Mouse (Mus musculus): ENCODE measurements around the gene Fads3. TPM values are rescaled to one million over a fixed set of nuclear protein-coding genes. Genes with fewer than 3 reads are reported as not detected.

Fads3 gene
- polyA plus RNA-seq, 1 experiment: 3.1 TPM

GRCm38 (mm10) chr19:10018527-10018818 lies 22.9 kb upstream of the Fads3 start:
- Histone ChIP-seq H3K27me3 (ENCODE audit: control insufficient read depth, insufficient read depth, low read length, poor library complexity, severe bottlenecking) (no peaks in the 10 kb centered on the region), H3K9ac (ENCODE audit: low read depth, poor library complexity, severe bottlenecking) (no peak overlapping the region), H3K4me1 (ENCODE audit: control insufficient read depth, insufficient read depth, low read length) (peaks cover 7% of the 10 kb centered on the region), H3K4me3 (ENCODE audit: low read depth, low read length) (peak overlapping the region; percentile 60), H3K9me3 (replicated peaks; ENCODE audit: control insufficient read depth, insufficient read depth, low read length, poor library complexity, severe bottlenecking) (no peaks in the 10 kb centered on the region), H3K27ac (ENCODE audit: insufficient read depth, low read length) (no peak overlapping the region), H3K36me3 (ENCODE audit: control insufficient read depth, insufficient read depth, low read length, poor library complexity, severe bottlenecking) (no peaks in the 10 kb centered on the region)
- TF ChIP-seq CTCF (IDR thresholded peaks at IDR 0.05; ENCODE audit: low read depth, low read length) (no peak), EP300 (IDR thresholded peaks at IDR 0.05; ENCODE audit: insufficient read depth, low read depth, low read length) (no peak), POLR2A (IDR thresholded peaks at IDR 0.05; ENCODE audit: insufficient read depth, low read length) (no peak)

DNA sequence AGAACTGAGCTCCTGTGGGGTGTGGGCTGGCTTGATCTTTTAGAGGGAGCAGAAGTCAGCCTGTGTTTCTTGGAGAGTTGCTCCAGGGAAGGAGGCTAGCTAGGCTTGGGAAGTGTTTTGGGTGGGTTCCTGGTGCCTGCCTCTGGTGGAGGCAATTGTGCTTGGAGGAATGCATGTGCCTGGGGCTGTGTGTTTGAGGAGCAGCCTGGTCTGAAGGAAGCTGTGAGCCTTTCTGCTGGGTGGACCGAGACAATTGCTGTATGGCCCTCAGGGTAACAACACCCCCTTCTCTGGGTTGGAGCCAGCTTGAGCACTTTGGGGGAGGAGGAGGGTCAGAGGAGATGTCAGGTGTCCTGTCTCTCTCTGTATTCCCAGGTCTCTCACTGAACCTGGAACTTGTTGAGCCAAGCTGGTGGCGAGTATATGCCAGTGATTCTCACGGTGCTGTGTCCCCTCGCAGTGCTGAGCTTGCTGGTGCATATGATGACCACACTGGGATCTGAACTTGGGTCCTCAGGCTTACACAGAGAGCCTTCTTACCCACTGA lies 22.1 kb upstream of the Fads3 start:
- peak; percentile 73; the same call in 1 of the 2 replicates for TF ChIP-seq EP300 (IDR thresholded peaks at IDR 0.05; ENCODE audit: insufficient read depth, low read depth, low read length)
- no peak for TF ChIP-seq POLR2A (IDR thresholded peaks at IDR 0.05; ENCODE audit: insufficient read depth, low read length)
- no peak for TF ChIP-seq CTCF (IDR thresholded peaks at IDR 0.05; ENCODE audit: low read depth, low read length)
- no peaks in the 10 kb centered on the region for H3K36me3 ChIP-seq (ENCODE audit: control insufficient read depth, insufficient read depth, low read length, poor library complexity, severe bottlenecking)
- no peak overlapping the region for H3K9ac ChIP-seq (ENCODE audit: low read depth, poor library complexity, severe bottlenecking)
- H3K27me3 ChIP-seq (ENCODE audit: control insufficient read depth, insufficient read depth, low read length, poor library complexity, severe bottlenecking): no peaks in the 10 kb centered on the region
- H3K9me3 ChIP-seq (replicated peaks; ENCODE audit: control insufficient read depth, insufficient read depth, low read length, poor library complexity, severe bottlenecking): no peaks in the 10 kb centered on the region
- H3K27ac ChIP-seq (ENCODE audit: insufficient read depth, low read length): no peak overlapping the region
- H3K4me1 ChIP-seq (ENCODE audit: control insufficient read depth, insufficient read depth, low read length): peaks cover 7% of the 10 kb centered on the region
- peak overlapping the region; percentile 60 for H3K4me3 ChIP-seq (ENCODE audit: low read depth, low read length)

DNA sequence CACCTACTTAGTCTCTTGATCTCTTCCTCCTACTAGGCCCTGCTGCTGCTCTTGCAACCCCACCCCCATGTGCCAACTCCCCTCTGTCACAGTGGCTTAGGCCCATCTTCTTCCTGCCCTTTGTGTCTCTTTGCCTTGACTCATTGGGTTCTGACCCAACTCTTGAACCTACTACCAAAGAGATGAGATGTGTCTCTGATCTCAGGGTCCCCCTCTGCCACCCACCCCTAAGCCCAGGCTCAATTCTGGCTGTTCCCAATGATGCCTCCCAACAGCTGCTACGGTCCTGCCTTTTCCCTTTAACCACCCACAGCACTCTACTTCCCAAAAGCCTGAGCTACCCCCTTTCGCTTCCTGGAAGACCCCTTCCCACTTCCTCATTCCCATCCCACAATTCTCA lies 19.4 kb upstream of the Fads3 start:
- H3K9ac ChIP-seq (ENCODE audit: low read depth, poor library complexity, severe bottlenecking): no peak overlapping the region
- TF ChIP-seq EP300 (IDR thresholded peaks at IDR 0.05; ENCODE audit: insufficient read depth, low read depth, low read length): no peak
- no peak for TF ChIP-seq CTCF (IDR thresholded peaks at IDR 0.05; ENCODE audit: low read depth, low read length)
- no peak for TF ChIP-seq POLR2A (IDR thresholded peaks at IDR 0.05; ENCODE audit: insufficient read depth, low read length)
- H3K27ac ChIP-seq (ENCODE audit: insufficient read depth, low read length): no peak overlapping the region
- no peaks in the 10 kb centered on the region for H3K27me3 ChIP-seq (ENCODE audit: control insufficient read depth, insufficient read depth, low read length, poor library complexity, severe bottlenecking)
- H3K4me3 ChIP-seq (ENCODE audit: low read depth, low read length): no peak overlapping the region
- no peaks in the 10 kb centered on the region for H3K36me3 ChIP-seq (ENCODE audit: control insufficient read depth, insufficient read depth, low read length, poor library complexity, severe bottlenecking)
- H3K4me1 ChIP-seq (ENCODE audit: control insufficient read depth, insufficient read depth, low read length): peaks cover 3% of the 10 kb centered on the region
- H3K9me3 ChIP-seq (replicated peaks; ENCODE audit: control insufficient read depth, insufficient read depth, low read length, poor library complexity, severe bottlenecking): no peaks in the 10 kb centered on the region

DNA sequence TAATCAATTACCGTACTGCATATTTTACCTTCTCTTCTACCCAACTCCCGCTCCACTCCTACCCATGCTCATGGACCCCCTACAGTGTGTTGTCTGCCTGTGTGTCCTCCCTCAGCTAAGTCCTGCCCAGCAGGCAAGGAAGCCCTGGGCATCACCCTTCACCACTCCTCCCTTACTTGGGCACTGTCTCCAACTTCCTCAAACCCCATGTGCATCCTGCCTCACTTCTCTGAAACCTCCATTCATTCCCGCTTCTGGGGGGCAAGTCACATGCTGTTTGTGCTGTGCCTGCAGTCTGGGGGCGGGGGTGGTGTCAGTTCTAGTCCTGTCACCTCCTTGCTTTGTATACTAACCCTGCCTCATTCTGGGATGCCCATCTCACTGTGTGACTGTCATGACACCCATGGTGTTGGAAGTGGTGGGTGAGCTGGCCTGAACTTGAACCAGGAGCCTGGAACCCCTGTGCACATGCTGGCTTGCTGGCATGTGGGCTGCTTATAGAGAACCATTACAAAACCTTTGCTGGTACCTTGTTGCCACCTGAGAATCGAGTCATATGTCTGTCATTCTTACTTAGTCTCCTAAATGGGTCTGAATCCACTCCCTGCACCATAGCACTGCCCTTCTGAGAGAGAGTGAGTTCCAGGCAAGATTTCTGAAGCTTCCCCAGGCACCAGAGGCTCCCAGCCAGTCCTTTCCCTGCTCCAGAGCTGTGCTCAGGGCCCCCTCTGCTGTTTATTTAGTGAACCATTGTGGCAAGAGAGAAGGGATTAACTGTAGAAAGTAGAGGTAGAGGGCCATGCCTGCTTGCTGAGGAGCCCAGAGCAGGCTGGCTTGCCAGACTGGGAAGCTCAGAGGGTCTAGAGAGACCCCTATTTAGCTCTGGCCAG lies 18.7 kb upstream of the Fads3 start:
- H3K4me1 ChIP-seq (ENCODE audit: control insufficient read depth, insufficient read depth, low read length): peaks cover 3% of the 10 kb centered on the region
- H3K27me3 ChIP-seq (ENCODE audit: control insufficient read depth, insufficient read depth, low read length, poor library complexity, severe bottlenecking): no peaks in the 10 kb centered on the region
- H3K9me3 ChIP-seq (replicated peaks; ENCODE audit: control insufficient read depth, insufficient read depth, low read length, poor library complexity, severe bottlenecking): no peaks in the 10 kb centered on the region
- no peak overlapping the region for H3K9ac ChIP-seq (ENCODE audit: low read depth, poor library complexity, severe bottlenecking)
- H3K4me3 ChIP-seq (ENCODE audit: low read depth, low read length): no peak overlapping the region
- H3K27ac ChIP-seq (ENCODE audit: insufficient read depth, low read length): no peak overlapping the region
- no peaks in the 10 kb centered on the region for H3K36me3 ChIP-seq (ENCODE audit: control insufficient read depth, insufficient read depth, low read length, poor library complexity, severe bottlenecking)
- TF ChIP-seq EP300 (IDR thresholded peaks at IDR 0.05; ENCODE audit: insufficient read depth, low read depth, low read length) (no peak), CTCF (IDR thresholded peaks at IDR 0.05; ENCODE audit: low read depth, low read length) (peak; percentile 44), POLR2A (IDR thresholded peaks at IDR 0.05; ENCODE audit: insufficient read depth, low read length) (no peak)

- TF ChIP-seq EP300 (IDR thresholded peaks at IDR 0.05; ENCODE audit: insufficient read depth, low read depth, low read length): no peak
- TF ChIP-seq CTCF (IDR thresholded peaks at IDR 0.05; ENCODE audit: low read depth, low read length): no peak
- TF ChIP-seq POLR2A (IDR thresholded peaks at IDR 0.05; ENCODE audit: insufficient read depth, low read length): no peak
- Histone ChIP-seq H3K27ac (ENCODE audit: insufficient read depth, low read length) (no peak overlapping the region), H3K4me1 (ENCODE audit: control insufficient read depth, insufficient read depth, low read length) (peaks cover 3% of the 10 kb centered on the region), H3K9ac (ENCODE audit: low read depth, poor library complexity, severe bottlenecking) (no peak overlapping the region), H3K4me3 (ENCODE audit: low read depth, low read length) (no peak overlapping the region), H3K27me3 (ENCODE audit: control insufficient read depth, insufficient read depth, low read length, poor library complexity, severe bottlenecking) (no peaks in the 10 kb centered on the region), H3K9me3 (replicated peaks; ENCODE audit: control insufficient read depth, insufficient read depth, low read length, poor library complexity, severe bottlenecking) (no peaks in the 10 kb centered on the region), H3K36me3 (ENCODE audit: control insufficient read depth, insufficient read depth, low read length, poor library complexity, severe bottlenecking) (no peaks in the 10 kb centered on the region)
Measured at GRCm38 (mm10) chr19:10023304-10023758, 18.0 kb upstream of the Fads3 start.
